Mouse (Mus musculus) spleen, adult 2 months (tissue): ENCODE measurements around the gene Gls2.

Experiments used
- CTCF ChIP-seq: fragments of 200-500 bp; IDR thresholded peaks from 2 replicates; pipeline ENCODE4 v1.5.1; 2011; ENCODE audit warnings: mild to moderate bottlenecking, inconsistent platforms; ENCODE audit not compliant: insufficient read depth, insufficient read length, insufficient replicate concordance; ENCODE audit errors: extremely low read depth
- POLR2A ChIP-seq: fragments of 200-500 bp; IDR thresholded peaks from 2 replicates; pipeline ENCODE4 v1.6.1; 2011; ENCODE audit warnings: low read depth, low read length, inconsistent platforms

DNA sequence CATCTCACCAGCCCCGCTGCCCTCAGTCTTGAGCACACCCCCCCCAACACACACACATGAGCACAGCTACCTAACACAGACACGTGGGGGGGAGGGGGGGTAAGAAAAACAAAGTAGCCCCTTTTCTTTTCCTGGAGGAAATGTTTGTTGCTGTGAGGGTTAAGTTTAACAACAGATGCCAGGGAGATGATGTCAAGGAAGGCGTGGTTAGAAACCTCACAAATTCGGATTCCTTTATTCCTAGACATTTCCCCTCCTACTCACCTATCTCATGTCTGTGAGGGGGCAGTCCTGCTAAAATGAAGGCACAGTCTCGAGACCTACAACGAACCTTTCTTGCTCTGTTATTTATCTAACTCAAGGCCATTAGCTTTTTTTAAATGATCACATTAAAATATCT is 27.2 kb upstream of the Gls2 start:
- no peak for TF ChIP-seq CTCF
- TF ChIP-seq POLR2A, result no peak
